Mouse (Mus musculus) spleen, adult 2 months (tissue): ENCODE results near the gene Mrps15.

Experiments used
- CTCF ChIP-seq: fragments of 200-500 bp; IDR thresholded peaks from 2 replicates; pipeline ENCODE4 v1.5.1; 2011; ENCODE audit warnings: mild to moderate bottlenecking, inconsistent platforms; ENCODE audit not compliant: insufficient read depth, insufficient read length, insufficient replicate concordance; ENCODE audit errors: extremely low read depth
- POLR2A ChIP-seq: fragments of 200-500 bp; IDR thresholded peaks from 2 replicates; pipeline ENCODE4 v1.6.1; 2011; ENCODE audit warnings: low read depth, low read length, inconsistent platforms

DNA sequence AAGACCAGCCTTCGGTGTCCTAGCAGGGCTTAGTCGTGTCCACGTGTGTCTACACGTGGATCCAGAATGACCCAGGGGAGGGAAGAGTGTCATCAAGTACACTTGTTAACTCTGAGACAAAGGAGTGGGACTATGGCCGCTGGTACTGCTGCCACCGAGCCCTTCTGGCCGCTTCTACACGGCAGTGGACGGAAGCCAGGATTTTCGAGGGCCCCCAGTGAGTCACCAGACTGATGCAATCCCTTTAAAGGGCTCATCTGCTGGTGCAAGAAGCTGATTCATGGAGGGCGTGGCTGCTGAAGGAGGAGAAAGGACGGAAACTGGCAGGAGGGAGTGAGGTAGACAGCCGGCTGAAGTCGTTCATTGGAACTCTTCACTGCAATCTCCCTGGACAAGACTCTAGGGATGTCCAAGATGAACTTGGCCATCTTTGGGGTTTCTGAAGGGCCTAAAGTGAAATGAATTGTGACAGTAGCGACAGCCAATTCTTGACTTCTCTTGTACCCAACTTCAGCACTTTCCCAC lies 56.4 kb downstream of the Mrps15 start:
- TF ChIP-seq POLR2A, result no peak
- no peak for TF ChIP-seq CTCF
